Mouse (Mus musculus) inflammation-experienced regulatory T-cells, adult 16 weeks (primary cell): ENCODE measurements around the gene Coa4. TPM values are rescaled to one million over a fixed set of nuclear protein-coding genes. Genes with fewer than 3 reads are reported as not detected.

Experiments
- polyA plus RNA-seq: library from polyadenylated mRNA; unstranded; fragments of 100-300 nt; shearing (Covaris generic); gene quantifications from one replicate; pipeline ENCODE4 v1.2.1, GENCODE M21; 2017

Coa4 gene
- polyA plus RNA-seq, result 22.4 TPM

DNA sequence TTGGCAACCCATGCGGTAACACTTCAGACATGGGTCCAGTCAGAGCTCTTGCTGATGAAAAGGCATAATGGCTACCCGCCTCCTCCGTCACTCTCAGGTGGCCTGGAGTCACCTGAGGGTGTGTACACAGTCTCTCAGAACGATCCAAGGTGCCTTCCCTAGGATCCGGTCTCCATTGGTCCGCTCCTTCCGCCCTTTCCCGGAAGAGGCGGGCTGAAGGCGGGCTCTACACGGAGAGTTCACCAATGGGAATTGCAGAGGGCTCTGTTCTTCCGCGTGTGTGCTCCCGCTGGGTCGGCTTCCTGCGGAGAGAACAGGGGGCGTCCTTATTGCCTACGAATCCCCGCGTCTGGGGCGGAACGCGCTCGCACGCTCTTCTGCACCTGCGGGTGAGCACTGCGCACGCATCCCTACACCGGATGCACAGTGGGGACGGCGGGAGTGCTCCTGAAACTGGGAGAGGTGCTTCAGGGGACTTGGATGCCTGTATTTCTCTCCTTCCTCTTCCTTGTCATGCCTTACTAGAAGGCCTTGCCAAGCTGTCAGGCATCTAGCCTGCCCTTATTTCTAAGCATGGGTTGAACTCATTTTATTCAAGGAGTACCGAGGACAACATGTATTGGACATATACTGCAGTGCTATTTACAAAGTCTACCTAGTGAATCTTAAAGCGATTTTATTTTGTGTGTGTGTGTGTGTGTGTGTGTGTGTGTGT is at the start of gene Coa4:
Coa4 (plus strand) TSS at position 268 of the 715 bp plus-strand sequence.

GRCm38 (mm10) chr7:100493117-100493483 is 43.8 kb upstream of the Coa4 start, which contains the start of gene Ucp2:
Gene Ucp2, plus strand, starts transcription at chr7:100493337.

GRCm38 (mm10) chr7:100514573-100514972 is 22.3 kb upstream of the Coa4 start, which contains the start of gene Dnajb13:
Gene Dnajb13, minus strand, starts transcription at chr7:100514960.

Other genes starting within 250 kb of the Coa4 start
- 68.6 TPM for gene C2cd3, start 164.8 kb upstream of the Coa4 start, polyA plus RNA-seq
- 31.9 TPM for gene Ppme1, start 164.8 kb upstream of the Coa4 start, polyA plus RNA-seq
- gene Ucp3, start 64.1 kb upstream of the Coa4 start, polyA plus RNA-seq, result 0.13 TPM
- gene Ucp2, start 43.7 kb upstream of the Coa4 start, polyA plus RNA-seq, result 1,740 TPM
- gene Dnajb13, start 22.1 kb upstream of the Coa4 start, polyA plus RNA-seq, result 18.3 TPM
- 10.1 TPM for gene Rab6a, start 70.3 kb downstream of the Coa4 start, polyA plus RNA-seq
- 50.8 TPM for gene Mrpl48, start 71.2 kb downstream of the Coa4 start, polyA plus RNA-seq
- gene Plekhb1, start 125.3 kb downstream of the Coa4 start, polyA plus RNA-seq, result 0.20 TPM
- 31.8 TPM for gene Fam168a, start 169.6 kb downstream of the Coa4 start, polyA plus RNA-seq